Mouse (Mus musculus) layer of hippocampus, adult 9-11 months (tissue): ENCODE measurements at regions not wholly inside any gene's neighbourhood (a gene's known extent, or its start where the extent isn't known, plus 50 kb on each side); places are given as distances from the start of the nearest gene placed in this dataset.

Source experiments
- DNase-seq: peaks from one replicate; pipeline ENCODE4 v3.0.0; 2022

DNA sequence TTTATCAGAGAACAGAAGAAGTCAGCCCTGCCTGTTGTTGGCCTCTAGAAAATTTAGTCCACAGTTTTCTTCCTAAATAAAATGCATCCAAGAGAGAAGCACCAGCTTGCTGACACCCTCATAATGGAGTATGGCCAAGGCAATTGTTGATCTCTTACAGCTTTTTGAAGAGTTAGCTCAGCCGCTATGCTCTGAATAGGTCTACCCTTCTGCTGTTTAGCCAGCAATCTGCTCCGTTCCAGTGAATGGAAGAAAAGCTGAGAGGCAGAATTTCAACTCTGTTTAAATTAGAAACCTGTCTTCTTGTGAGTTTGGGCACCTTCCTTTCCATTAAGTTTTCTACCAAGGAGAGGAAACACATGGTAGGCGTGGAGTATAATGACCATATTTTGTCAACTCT is 290.8 kb downstream of the Rnf144b start:
- peak; percentile 81 for DNase-seq

DNA sequence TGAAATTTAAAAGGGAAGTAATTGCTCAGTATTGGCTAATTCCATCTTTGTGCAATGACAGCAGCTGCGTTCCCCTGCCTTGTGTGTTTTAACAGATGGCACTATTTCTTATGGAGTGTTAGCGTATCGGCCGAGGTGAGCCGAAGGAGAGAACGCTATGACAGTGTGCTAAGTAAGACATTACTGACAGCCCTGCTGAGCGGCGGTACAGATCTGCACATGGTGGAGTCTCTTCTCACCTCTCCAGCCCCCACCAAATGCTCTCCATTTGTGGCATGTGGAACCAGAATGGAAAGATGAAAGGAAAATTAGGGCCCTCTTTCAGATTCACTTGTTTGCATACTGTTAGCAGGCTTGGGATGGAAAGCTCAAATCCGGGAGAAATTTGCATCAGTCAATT is 291.5 kb downstream of the Rnf144b start:
- DNase-seq = peak; percentile 75

DNA sequence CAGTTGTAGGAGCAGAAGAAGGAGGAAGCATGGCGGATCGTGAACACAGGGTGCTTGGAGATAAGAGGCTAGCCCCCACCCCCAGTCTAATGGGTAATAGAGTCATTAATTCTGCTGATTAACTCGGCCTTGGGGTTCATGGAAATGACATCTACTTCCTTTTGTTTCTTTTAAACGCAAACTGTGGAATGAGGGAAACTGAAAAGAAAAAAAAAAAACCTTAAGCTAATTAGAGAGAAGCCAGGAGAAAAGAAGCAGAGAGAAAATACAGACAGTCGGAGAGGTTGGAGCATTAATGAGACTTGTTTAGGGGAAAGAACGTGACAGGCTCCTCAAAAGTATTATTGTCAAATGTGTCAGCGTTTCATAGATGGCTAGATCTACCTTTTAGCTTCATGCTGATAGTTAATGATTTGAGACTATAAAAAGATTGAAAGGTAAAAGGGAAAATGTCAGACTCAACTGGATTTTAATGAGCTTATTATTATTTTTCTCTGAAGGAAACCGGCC is 307.5 kb downstream of the Rnf144b start:
- no peak for DNase-seq

DNA sequence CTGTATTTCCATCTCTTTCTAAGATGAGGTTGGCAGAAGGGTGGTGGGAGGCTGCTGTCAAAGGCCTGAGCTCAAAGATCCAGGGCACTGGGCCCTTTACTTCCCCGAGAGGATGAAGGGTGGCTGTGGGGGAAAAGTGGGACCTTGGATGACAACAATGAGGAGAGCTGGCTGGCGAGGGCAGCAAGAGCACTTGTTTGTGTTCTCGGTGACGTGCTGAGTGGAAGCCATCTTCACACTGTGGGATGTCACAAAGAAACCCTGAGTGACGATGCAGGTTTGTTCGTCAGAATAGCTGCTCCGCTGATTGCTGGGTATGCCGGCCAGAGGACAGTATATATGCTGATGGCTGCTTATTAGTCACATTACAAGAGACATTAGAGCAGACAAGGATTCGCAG is 308.0 kb downstream of the Rnf144b start:
- no peak for DNase-seq

DNA sequence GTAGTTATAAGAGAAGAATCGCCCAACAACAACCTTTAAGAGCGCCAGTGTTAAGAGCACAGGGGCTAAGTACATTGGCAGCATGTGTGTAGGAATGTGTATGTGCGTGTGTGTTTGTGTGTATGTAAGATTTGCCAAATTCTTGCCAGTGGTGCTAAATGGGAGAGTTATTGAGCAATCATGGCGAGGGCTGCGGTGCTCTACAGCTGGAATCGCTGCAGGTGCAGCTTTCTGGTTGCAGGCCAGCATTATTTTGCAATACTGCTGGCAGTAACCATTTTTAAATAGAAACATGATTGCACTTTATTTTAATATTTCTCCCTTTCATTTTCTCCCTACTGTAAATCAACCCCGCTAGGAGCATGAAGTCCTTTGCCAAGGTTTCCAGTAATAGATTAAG is 313.2 kb downstream of the Rnf144b start:
- DNase-seq = no peak

DNA sequence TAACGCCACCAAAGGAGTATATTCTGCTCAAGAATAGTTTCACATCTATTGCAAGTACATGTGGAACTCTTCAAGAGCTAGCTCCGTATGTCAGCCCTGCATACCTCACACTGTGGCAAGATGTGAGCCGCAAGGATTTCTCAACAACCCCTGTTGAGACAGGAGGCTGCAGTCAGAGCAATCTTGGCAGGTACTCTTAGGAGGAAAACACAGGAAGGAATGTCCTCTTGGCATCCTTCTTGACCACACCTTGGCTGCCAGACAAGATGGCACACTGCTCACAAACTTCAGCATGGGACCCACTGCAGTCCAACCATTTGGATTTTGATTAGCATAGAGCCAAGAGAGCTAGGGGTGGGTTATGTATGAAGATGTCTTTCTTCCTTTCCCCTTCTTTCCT is 322.4 kb downstream of the Rnf144b start:
- DNase-seq = no peak

DNA sequence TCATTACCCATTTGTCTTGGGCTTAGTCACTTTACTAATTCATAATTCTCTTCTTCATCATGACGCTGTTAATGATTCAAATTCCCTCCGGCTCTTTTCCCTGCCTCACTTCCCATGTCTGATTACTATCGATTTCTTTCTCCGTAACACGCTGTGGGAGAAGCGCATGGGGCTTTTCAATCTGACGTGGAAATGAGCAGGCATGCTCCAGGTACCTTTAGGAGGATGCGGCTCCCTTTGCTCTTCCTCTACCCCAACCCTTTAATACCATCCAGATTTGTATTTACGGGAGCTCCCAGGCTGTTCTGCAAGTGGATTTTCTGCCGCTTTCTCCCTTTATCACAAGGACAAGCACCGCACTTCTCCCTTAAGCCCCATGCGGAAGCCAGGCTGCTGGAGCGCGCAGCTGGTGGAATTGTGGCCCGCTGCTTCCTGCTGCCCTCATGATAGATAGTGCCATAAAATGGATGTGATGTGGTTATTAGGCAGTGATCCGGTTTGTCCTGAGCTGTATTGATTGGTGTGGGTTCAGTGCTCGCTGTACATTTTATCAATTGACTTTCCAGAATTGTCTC is 329.8 kb downstream of the Rnf144b start:
- DNase-seq = no peak

DNA sequence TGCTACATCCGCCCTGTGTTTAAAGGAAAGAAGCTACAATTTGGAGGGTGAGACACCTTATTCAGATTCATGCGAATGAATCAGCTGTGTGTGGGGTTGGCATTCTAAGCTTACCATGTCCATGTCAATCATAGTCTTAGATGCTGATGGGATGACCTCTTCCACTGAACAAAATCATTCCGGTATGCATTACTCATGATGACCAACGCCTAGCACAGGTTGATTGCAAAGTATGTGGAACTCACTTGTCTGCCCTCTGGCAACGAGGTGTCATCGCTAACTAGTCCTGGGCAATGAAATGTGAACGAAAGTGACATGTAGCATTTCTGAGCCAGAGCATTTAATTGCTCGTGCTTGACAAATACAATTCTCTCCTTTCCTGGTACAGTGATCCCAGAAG is 339.7 kb downstream of the Rnf144b start:
- no peak for DNase-seq

DNA sequence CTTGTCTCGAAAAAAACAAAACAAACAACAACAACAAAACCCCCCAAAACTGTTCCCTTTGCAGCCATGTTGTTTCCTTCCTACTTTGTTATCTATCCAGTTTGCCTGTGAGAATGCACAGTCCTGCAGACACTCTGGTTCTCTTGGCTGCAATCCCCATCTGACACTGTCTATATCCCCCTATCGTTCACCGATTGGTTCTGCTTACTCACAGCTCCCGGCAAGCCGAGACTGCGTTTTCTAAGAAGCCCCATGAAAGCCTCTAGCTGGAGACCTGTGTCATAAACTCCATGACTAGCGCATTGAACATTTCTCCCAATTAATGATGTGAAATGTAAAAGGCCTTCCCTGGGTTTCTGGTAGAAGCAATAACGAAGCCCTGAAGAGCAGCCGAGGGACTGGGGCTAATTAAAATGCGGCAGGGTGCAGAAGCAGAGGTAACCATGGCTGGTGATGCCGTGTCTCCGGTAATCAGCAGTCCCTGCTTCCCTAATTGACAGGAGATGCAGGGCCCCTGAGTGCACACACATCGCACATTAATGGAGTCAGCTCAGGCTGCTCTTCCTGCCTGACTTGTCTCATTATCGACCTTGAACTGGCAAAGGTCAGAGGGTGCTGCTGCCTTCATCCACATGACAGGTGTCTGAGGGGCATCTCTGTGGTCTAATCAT is 349.2 kb downstream of the Rnf144b start:
- no peak for DNase-seq

DNA sequence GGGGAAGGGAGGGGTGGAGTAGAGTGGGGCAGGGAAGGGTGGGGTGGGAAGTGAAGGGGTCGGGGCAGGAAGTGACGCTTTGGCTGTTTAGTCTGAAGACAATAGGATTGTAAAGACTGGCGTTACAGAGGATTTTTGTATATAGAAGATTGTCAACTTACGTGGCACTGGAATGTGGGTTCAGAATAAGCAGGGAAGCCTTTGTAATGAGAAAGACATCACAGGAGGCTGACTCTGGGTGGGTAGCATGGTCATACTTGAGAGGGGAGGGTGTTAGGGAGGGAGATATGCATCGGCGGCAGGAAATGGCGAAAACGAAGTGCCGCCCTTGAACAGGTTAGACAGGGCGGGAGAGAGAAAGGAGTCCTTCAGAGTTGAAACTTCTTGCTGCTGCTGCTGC is 357.7 kb downstream of the Rnf144b start:
- DNase-seq = no peak

DNA sequence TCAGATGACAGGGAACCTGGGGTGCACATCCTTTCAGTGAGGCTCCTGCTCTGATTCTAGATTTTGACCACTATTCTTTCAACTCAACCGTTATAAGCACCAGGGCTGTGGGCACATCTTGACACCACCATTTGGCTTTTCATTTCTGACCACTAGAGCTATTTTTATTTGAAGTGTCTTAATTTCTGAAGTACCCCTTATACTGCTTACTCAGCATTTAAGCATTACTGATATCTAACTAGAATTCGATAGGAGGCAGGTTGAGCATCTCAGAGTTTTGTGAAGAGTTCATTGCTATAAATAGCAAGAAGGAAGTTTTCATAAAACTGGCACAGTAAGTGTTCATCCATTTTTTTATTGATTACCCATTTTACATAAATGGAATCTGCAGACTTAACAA is 362.4 kb downstream of the Rnf144b start:
- DNase-seq = no peak

DNA sequence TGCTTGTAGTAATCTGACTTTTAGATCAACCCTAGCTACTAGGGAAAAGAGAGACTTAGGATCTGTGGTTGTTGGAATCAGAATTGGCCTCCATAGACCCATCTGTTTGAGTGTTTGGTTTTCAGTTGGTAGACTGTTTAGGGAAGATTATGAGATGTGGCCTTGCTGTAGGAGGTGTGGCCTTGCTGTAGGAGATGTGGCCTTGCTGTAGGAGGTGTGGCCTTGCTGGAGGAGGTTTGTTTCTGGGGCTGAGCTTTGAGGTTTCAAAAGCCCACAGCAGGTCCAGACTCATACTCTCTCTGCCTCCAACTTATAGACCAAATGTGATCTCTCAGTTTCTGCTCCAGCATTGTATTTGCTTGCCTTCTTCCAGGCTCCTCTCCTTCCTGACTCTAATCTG is 363.7 kb downstream of the Rnf144b start:
- no peak for DNase-seq

DNA sequence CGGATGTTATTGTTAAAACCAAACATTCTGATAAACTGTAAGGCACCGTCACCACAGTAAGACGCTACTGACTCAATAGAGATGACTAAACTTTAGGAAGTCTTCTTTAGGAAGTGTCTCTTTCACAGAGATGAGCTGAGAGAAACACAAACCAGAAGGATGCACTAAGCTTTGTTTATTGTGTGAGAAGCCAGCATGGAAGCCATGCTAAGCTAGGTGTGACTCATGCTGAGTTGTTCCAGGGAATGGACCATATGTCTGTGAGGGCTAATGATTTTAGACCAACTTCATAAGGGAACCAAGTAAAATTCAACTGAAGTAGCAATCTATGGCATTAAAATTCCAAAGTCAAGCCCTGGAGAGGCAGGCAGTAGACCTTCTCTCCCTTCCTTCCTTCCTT is 364.2 kb downstream of the Rnf144b start:
- peak; percentile 1 for DNase-seq

DNA sequence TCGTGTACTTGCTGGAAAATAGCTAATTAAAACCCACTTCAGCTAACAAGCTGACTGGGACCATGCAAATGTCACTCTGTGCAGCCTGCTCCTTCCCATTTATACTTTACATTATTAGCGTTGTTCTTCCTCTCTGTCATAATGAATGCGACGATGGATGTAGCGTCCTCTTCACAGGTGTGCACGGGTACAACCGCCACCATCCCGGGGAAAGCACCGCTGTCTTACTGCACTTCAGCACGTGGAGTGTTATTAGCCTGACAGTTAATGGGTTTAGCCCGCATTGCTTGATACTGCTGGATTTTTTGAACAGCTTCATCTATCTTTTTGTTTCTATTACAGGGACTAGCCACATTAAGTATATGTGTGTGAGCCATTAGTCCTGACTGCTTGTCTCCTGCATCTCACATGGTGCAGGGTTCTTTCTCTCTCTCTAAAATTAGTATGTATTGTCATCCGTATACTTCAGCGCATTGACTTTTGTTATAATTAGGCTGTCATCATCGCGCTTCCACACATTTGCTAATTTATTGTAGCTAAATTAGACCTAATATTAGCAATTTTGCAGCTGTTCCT is 383.0 kb downstream of the Rnf144b start:
- DNase-seq = no peak

DNA sequence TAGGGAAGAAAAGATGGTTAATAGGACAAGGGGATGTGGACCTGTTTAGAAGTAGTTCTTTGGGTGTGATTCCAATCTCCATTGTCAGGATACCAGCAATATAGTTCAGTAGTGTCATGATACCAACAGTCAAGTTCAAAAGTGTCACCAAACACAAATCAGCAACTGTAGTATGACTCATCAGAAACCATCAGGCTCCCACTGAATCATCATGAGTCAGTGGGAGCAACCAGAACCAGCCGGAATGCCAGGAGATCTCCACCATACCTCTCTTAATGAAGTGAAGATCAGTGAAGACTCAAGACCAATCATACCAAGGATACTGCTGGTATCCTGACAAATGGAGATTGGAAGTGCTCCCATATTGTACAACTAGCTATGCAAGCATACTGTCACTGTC is 410.5 kb downstream of the Rnf144b start:
- DNase-seq = no peak

DNA sequence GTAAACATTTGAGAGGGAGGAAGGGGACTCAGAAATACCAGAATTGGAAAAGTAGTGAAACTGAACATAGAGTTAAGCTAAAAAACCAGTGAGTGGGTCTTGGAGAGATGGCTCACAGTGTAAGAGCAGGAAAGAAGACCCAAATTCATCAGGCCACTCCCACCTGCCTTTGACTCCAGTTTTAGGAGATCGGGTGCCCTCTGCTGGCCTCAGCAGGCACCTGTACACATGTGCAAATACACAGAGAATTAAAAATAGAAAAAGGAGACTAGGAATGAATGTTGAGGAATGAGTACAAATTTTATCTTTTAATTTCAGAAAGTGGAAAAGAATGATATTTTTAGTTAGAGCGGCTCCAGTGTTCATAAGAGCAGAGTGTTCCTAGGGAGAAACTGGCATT is 414.7 kb downstream of the Rnf144b start:
- DNase-seq = no peak

DNA sequence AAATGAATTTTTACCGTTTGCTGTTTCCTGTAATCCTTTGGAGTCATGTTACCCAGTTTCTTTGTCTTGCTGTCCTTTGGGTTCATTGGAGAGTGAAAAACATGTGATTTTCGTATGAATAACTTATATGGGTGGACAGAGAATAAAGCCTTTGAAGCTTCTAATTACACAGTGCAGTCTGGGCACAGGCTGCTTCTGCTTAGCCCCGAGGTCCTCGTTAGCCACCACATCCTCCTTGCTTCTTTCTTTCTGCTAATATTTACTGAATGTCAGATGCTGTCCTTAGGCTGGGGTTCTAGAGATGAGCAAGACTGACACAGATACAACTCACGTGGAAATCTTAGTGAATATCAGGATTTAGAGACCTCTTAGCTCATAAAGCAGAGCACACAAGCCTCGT is 427.2 kb downstream of the Rnf144b start:
- DNase-seq = no peak

DNA sequence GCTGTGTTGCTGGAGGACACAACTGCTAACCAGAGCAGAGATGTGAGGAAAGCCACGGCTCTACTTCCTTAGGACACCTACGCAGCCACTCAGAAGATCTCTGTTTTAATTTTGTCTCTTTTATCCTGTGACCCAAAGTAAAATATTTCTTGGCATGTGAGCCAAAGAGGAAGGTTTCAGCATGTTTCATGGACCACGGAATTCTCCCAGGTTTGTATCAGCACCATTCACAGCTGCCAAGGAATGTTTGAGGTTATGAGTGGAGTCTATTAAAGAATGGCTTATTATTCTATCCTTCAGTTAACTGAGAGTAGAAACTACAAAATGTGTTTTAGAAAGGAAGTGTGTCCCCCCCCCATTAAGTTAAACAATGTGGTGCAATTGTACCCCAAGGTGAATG is 429.8 kb downstream of the Rnf144b start:
- DNase-seq = no peak

DNA sequence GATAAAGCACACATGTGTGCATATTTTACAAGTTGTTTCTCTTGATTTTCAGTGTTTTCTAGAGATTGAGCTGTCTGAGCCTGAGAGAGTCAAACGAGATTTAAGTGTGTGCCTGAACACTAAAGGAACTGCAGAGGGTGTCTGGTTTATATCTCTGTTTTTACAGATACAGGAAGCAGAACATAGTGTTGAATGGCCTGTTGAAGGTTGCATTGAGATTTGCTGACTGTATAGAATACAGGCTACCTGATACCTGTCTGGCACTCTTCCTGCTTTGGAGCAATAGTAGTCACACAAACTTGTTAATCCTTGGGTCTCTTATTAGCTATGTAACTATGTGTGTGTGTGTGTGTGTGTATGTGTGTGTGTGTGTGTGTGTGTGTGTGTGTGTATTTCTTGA is 431.7 kb downstream of the Rnf144b start:
- no peak for DNase-seq

DNA sequence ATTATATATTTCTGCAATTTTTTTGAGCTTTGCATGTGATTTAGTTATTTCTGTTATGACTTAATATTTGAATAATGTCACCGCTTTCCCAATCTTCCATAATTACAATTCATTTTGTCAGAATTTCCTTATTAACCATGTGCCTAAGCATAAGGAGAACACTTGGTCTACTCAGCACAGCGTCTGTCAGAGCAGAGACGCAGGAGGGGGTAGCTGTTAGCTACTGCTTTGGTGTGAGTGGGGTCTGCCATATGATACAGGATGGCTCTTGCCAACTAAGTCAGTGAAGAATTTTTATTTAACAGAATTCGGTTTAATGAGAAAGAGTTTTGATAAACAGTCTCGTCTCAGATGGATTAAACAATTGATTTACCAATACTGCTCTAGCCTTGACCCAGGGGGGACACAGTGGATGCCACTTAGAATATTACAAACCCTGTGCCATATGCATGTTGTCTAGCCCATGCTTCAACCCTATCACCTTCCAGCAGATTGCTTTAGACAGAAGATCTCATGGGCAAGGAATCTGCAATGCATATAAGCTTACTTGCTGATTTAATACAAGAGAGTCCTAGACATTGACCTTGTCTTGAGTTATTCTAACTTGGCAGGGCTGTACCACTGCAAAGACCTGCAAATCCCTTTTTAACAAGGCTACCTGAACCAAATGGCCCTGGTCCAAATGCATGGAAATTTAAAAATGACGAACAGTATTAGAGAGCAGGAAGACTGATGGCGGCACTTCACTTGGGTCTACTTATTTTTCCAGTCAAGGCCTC is 434.9 kb downstream of the Rnf144b start:
- DNase-seq = peak; percentile 39

DNA sequence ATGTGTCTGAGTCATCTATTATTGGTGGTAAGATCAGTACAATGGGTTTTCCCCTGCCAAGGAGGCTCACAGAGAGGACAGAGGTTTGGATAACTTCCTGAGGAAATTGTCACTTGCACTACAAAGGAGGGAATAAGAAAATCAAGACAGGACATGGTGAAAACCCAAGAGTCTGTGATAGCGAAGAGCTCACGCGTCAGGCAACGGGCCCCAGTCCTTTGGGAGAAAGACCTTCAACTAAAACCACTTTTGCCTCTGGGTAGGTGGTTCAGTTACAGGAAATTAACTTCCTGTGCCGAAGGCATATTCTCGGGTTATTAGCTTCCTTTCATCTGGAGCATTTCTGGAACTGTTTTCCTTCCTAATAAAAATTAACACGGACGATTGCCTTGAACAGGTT is 440.4 kb downstream of the Rnf144b start:
- no peak for DNase-seq

DNA sequence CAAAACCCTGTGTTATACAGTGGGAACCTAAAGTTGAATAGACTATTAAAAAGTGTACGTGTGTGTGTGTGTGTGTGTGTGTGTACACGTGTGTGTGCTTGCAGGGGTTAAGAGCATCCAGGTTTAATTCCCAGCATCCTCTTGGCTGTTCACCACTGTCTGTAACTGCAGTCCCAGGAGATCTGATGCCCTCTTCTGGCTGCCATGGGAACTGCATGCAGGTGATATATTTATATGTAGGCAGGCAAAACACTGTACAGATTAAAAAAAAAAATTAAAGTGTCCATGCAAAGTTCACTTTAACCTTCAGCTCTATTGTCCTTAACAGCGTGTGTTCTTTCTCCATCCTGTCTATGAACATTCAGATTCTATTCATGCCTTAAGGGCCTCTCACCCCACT is 454.1 kb downstream of the Rnf144b start:
- no peak for DNase-seq

DNA sequence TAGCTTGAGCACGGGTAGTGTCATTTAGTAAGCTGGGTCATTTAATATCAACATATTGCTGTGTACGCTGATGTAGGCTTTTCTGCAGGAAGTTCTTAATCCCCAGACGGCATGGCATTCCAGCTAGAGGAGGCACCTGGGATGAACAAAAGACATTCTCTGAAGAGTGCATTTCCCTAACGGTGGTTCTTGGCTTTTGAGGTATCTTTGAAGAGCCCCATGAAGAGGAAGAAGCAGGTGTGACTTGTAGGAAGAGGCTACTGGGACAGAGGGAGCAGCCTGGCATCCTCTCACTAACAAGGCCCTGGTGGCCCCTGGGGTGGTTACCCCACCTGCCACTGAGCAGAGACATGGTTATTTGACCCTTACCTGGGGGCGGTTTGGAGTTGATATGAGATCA is 457.7 kb downstream of the Rnf144b start:
- DNase-seq = no peak

DNA sequence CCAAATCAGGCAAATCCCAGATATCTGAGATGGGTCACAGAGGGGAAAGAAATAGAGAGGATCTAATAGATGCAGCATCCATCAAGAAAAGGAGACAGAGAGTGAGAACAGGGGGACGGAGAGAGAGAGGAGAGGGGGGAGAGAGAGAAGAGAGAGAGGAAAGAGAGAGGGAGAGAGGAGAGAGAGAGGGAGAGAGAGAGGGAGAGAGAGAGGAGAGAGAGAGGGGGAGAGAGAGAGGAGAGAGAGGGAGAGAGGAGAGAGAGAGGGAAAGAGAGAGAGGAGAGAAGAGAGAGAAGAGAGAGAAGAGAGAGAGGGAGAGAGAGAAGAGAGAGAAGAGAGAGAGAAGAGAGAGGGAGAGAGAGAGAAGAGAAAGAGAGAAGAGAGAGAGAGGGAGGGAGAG is 462.7 kb downstream of the Rnf144b start:
- no peak for DNase-seq
